Mouse (Mus musculus): ENCODE measurements at regions not wholly inside any gene's neighbourhood (a gene's known extent, or its start where the extent isn't known, plus 50 kb on each side); places are given as distances from the start of the nearest gene placed in this dataset.

DNA sequence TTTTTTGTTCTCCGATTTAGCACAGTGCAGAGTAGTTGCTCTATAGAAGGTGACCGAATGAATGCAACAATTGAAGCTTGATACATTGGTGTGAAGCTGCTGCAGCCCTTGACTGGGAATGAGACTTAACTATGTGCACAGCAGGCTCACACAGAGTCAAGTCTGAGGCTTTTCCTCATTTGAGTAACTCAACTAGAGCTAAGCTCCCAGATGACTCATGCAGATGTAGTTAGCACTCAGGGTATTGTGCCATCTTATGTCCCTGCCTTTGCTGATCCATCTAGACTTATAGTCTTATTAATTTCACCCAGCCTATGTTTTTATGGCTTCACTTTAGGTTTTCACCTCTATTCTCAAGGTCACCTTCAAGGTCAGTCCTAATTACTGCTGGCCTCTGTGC, 152.8 kb upstream of the Pgrmc2 start:
- no peak for DNase-seq (ENCODE audit: low spot score in 2 of 2)

DNA sequence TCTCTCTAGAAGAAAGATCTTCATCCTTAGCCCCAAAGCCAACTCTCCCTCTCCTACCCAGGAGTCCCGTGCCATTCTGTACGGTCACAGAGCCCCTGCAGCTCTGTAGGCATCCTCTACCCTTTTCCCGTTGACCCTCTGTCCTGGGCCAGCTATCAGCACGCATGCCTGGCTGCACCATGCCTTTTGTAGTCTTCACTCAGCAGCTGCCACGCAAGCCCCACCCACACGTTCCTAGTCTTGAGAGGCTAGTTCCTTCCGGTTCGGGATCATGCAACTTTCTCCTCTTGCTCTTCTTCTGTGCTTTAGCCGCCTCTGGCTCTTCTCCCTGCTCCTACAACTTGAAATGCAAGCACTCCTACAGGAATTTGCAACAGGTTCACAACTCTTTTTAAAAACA, 152.1 kb upstream of the Pgrmc2 start:
- no peak for DNase-seq (ENCODE audit: low spot score in 2 of 2)

DNA sequence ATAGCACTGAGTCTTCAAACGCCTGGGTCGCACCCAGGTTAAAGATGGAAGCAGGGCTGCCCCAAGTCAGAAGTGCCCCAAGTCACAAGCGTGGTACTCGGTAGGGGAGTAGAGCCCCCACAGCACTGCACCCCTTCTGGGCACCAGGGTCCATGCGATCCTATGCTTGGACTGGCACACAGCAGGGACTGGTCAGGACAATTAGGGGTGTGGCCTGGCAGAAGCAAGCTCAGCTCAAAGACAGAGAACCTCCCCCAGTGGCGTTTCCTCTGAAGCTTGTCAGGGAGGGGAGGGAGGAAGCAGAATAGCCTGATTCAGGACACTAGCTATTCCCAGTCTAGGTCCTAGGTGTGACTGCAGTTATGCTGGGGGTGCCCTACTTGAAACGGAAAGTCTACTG, 151.3 kb upstream of the Pgrmc2 start:
- DNase-seq (ENCODE audit: low spot score in 2 of 2): no peak

DNA sequence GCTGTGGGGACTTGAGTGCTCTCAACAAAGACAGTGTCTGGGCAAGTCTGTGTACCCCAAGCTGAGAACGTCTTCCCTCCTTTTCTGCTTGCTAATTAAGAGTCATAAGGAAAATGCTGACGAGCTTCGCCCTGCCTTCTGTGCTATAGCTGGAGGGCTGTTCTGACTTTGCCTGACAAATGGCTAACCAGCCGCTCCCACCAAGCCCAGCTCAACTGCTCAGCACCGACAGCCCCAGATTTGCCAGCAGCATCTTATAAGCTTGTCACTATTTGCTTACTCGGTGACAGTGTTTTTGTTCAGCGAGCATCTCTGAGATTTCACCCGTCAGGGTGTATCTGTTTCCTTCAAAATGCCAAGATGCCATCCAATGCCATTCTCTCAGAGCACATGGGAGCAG, 150.6 kb upstream of the Pgrmc2 start:
- DNase-seq (ENCODE audit: low spot score in 2 of 2): no peak

DNA sequence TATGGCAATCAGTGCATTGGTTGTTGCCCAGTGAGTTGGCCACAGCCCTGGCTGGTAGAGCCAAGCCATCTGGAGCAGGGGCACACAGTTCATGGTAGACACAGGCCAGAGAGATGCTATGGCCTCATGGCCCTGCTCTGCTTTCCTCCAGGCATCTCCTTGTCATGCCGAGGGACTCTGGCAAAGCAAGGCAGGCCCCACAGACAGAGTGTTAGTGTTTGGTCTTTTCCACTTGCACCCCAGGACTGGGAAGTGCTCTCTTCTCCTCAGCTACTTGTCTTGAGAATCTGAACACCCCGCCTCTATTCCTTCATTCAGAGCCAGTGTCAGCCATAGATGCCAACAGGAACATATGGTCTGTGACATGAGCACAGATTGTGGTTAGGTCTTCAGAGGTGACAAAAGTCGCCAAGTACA, 148.1 kb upstream of the Pgrmc2 start:
- DNase-seq (ENCODE audit: low spot score in 2 of 2): no peak

DNA sequence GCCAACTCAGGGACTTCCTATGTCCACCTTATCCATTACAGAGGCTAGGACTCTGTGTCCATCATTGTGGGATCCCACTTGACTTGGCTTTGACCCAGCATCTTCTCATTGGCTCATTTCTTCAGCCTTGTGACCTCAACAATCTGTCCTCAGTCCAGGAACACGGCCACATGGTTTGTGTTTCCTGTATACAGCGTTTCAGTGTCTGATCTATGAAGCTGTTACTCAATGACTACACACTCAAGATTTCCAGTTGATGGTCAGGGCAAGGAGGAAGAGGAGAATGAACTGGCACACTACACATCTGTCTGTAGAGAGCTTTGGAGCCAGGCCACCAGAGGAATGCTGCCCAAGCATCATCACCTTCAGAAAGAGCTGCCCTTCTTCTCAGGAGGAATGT, 146.6 kb upstream of the Pgrmc2 start:
- DNase-seq (ENCODE audit: low spot score in 2 of 2): no peak

DNA sequence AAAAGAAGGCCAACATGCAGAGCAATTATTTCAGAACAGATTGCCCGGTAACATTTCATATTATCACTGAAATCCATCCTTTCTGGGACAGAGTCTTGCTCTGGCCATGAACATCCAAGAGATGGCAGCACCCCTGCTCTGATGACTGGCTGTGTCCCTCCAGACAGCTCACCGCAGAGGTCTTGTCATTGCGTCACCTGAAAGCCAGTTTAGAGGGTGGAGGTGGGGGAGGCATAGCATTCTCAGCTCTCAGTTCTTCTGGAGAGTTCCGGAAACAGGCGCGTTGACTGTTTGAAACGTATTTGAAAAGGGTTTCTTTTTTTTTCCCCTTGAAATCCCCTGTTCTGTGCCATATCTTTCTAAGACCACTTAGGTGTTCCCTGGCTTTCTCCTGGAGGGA, 145.7 kb upstream of the Pgrmc2 start:
- peak in 1 of 2 experiments; percentile 26 for DNase-seq (ENCODE audit: low spot score in 2 of 2)

DNA sequence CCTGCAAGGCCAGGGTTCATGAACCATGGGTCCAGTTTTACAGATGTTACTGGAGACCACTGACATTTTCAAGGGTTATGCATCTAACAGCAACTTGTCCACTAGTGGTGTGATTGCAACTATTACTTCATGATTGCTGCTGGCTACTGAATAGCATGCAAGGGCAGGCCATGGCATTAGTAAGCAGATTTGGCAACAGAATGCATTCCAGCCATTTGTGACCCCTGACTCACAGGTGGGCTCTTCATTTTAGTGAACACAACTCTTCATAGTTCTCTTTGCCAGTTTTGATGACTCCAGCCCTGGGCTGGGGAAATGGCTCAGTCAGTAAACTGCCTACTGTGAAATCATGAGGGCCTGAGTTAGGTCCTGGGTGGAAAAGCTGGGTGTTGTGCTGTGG, 137.9 kb upstream of the Pgrmc2 start:
- DNase-seq (ENCODE audit: low spot score in 2 of 2): no peak

DNA sequence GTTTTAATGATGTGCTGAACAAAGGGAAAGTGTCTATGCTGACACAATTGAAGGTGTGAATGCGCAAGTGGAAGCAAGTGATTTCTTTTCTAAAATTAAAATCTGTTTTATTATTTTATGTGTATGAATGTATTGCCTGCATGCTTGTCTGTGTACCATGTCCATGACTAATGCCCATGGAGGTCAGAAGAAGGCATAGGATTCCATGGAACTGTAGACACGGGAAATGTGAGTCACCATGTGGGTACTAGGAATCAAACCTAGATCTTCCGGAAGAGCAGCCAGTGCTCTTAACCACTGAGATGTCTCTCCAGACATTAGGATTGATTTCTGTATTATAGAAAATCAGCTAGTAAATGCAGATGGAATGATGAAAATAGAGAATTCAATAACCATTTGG, 134.9 kb upstream of the Pgrmc2 start:
- no peak for DNase-seq (ENCODE audit: low spot score in 2 of 2)

DNA sequence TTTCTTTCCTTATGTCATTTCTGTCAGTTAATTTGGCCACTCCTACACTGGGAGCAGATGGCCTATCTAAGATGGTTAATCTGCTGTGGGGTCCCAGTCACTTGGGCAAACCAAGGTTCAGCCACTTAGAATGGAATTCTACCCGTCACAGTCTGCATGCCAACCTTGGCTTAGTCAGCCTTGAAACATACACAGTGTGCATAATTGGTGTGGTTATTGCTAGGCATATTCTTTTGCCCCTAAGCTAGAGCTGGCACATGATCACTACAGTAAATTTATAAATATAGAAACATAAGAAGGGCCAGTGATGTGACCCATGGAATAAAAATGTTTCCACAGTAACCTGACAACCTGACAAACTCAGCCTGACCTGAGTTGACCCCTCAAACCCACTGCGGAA, 130.7 kb upstream of the Pgrmc2 start:
- no peak for DNase-seq (ENCODE audit: low spot score in 2 of 2)

DNA sequence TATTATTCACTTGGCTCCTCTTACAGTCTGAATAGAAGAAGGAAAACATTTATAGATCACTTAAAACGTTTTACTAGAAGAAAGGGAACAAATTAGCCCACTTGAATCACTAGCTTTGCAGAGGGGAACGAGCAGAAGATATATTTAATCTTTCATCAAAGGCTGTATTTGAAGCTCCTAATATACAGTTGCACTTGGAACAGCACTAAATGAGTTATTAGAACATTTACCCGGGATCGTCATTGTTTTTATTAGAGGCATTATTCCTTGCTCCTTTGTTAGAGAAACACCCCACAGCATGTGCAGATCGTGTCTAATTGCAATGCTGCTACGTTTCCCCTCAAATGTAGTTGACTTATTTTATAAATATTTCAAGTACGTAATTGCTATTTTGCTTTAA, 127.5 kb upstream of the Pgrmc2 start:
- no peak for DNase-seq (ENCODE audit: low spot score in 2 of 2)

DNA sequence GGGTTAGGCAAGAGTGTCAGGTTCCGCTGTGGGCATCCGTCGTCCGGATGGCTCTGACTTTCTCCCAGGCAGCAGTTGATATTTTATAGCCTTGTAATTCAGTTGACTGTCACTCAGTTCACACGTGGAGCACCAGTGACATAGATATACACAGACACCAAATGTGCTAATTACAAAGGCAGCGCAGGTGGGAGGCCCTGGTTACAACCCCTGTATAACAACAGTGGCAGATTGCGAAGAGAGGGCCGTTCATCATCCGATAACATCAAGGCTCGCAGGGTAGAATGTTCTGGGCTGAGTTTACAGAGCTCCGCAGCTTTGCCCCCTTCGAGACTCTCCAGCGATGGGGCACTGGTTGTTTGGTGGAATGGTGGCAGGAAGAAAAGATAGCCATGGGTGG, 120.0 kb upstream of the Pgrmc2 start:
- DNase-seq (ENCODE audit: low spot score in 2 of 2): no peak

DNA sequence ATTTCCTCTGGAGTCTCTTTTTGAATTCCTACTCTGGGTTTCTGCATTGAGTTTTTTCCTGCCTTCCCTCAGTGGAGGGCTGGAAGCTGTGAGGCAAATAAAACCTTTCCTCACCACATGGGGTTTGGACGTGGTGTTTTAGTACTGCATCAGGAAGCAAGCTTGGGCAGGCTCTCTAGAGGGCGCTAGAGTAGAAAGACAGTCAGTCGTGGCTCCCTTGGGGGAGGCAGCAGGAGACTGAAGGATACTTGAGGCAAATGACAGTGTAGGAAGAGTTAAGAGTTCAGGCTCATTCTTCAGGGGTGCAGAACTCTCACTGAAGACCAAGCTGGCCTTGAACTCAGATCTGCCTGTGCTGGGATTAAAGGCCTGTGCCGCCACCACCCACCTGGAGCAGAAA, 118.9 kb upstream of the Pgrmc2 start:
- no peak for DNase-seq (ENCODE audit: low spot score in 2 of 2)

DNA sequence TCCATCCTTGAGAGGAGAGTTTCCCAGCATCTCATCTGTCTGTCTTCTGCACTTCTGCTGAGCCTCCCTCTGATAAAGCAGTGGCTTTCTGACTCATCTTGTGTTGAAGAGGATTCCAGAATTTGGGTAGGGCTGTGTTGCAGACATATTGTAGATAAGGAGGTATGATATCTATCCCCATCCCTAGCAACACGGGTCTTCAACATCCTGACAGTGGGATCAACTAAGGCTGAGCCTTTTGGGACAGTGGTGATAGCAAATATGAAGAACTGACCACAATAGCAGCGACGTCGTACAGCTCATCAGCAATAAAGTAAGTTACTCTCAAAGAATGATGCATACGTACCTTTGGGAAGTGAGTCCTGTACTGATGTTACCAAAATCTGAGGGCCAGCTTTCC, 117.2 kb upstream of the Pgrmc2 start:
- no peak for DNase-seq (ENCODE audit: low spot score in 2 of 2)

DNA sequence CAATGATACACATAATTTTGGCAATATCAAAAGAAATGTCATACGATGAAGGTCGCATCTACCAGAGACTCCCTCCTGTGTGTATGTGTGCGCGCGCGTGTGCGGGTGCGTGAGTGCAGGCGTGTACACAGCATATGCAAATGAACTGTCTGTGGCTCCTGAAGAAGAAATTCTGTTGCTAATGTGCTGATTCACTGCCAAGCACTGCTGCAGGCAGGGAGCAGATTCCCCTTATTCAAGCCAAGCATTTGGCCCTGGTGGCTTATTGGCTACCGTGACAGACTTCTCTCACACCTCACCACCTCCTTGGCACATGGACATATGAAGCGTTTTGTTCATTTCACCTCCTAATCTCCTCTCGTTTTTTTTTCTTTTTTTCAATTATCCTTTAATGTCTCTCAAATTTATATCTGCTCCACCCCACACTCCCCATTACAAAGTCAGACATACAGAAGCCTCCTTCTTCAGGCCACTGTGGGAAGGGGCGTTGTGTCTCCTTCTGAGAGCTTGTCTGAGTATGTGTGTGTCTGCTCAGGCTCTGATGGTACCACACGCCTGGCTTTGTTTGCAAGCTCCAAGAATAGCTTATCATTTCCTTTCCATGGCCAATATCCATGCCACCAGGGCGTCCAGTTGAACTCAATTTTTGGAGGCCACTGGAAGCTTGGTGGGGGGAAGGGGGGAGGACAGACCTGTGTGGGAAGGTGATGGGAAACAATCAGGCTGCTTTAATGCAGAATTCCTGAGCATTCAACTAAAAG, 115.5 kb upstream of the Pgrmc2 start:
- DNase-seq (ENCODE audit: low spot score in 2 of 2): no peak

DNA sequence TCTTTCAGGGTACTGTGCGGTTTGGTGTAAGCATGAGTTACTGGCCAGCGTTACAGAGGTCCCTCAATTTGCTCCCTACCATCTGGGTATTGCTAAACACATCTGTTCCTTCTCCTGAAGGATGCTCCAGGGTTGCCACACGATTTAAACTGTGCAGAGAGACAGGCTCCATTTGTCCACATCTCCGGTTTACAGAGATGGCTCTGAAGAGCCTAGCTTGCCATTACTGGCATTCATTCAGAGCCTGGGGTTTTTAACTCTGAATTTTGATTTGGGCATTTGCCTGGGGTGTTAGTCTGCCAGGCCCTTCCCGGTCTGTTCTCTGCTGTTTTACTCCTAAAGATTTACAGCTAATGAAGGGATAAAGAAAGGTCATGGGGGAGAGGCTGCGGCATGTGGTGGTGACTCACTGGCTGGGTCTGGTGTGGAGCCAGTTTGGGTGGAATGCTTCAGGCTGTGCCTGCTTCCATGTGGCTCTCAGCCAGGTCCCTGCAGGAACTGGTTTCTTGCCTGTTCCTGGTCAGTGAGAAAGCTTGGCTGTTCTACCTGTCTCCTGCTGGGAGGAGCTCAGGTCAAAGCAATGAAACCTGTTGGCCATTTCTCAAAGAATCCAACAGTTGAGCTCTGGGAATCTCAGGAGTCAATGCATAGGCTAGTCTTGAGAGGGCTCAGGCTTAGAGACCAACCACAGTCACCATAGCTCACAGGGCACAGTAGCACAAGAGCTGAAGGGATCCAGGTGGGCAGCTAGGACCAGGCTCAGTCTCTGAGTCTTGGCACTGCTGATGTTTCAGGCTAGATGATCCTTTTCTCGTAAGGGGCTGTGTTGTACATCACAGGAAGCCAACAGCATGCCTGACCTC, 112.5 kb upstream of the Pgrmc2 start:
- DNase-seq (ENCODE audit: low spot score in 2 of 2): peak; percentile 37 to 63

DNA sequence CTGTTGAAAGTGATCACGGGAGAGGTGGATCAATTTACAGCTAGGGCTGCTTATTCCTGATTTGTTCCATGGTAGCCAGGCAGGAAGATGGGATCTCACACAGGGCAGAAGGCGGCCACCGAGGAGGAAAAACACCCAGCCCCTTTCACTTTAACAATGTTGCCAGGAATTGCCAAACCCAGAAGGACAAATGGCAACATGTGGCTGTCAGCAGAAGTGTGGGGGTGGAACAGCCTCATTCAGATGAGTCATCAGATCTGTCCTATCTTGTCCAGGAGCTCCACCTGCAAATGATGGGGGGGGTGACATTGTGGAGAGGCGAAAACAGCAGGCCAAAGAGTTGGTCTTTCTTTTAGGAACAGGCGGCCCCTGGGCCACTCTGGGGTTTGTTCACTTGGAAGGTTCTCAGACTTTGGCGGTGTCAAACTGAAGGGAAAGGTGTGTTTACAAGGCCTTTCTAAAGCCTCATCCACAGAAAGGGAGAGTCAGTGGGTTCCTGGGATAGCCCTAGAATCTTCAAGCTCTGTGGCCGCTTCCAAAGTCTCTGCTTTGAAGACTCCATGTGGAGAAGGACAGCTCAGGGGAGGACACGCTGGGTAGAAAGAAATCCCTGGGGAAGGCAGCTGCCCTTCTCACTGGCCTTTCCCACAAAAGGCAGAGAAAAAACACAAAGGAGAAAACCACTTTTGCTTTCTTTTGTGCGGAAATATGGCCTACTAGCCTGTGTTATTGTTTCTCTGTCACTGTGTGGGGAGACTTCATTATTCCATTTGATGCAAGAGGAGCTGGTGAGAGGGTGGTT, 111.7 kb upstream of the Pgrmc2 start:
- peak in 1 of 2 experiments; percentile 10 for DNase-seq (ENCODE audit: low spot score in 2 of 2)

DNA sequence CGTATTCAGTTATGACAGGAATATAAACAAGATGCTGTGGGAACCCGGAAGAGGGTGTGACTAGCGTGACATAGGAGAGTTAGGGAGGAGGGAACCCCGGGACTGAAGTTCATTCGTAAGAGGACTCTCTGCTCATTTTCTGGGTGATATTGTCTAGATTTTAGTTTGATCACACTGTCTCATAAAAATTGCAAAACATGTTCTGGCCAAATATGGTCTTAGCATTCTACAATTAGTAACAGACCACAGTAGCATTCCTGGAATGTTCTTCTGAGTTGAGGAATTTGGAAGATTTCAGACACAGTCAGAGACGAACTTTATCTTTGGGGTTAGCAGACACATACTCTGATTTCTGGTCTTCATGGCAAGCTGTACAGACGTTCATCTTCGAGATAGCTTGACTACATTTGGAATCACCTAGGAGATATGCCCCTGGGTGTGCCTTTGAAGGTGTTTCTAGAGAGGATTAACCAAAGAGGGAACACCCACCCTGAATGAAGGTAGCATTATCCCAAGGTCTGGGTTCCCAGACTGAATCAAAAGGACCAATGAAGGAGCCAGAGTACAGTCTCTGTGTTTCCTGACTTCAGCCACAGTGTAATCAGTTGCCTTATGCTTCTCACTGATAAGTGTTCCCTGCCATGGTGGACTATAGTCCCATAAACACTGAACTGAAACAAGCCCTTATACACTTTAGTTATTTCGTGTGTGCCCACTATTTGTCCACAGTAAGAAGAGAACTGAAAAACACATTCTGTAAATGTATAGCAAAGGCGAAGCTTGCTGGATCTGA, 102.7 kb upstream of the Pgrmc2 start:
- DNase-seq (ENCODE audit: low spot score in 2 of 2): no peak

DNA sequence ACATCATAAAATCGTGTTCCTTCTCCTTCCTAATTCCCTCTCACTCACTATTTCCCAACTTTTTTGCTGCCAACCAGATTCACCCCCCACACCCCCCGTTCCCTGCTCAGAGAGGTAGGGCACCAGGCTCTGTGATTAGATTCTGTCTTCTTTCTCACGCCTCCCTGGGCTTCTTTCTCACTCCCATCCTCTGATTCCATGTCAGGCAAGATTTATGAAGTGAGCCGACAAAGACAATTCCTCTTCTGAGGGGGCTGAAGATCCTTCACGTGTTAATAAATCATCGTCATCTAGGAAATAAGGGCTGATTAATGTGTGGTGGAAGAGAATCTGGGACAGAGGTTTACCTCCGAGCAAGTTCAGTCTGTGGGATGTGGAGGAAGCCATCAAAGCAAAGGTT, 101.5 kb upstream of the Pgrmc2 start:
- DNase-seq (ENCODE audit: low spot score in 2 of 2): no peak

DNA sequence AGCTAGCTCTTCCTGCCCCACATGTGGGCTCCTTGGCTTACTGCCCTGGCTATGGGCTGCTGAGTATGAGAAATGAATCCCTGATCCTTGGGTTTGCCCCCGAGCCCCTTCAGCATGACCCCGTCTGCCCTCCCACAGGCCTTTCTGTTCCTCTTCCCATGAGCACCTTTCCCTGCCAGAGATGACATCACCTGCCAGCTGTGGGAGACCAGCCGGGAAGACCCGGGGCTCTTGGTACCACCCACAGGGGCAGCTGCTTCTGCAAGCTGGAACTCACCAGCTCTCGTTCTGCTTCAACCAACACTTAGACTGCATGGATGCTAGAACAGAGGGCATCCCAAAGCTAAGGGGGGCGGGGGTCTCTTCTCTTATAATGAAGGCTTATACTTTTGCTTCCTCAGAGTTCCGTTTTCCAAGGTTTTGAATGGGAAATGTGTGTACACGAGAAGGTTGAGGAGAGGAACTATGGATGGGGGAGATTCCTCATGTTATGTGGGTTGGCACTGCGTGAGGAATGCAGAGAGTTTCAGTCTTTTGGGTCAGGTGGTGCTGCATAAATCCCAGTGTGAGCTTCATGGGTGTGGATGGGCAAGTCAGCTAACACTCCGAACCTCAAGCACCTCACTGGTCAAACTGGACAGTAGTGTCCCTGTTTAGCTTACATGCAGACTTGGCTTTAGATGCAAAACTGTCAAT, 100.2 kb upstream of the Pgrmc2 start:
- DNase-seq (ENCODE audit: low spot score in 2 of 2): no peak

Data from adrenal gland, postnatal 4 days (tissue).